Mouse (Mus musculus): ENCODE measurements around the gene Hephl1.

Hephl1 gene

DNA sequence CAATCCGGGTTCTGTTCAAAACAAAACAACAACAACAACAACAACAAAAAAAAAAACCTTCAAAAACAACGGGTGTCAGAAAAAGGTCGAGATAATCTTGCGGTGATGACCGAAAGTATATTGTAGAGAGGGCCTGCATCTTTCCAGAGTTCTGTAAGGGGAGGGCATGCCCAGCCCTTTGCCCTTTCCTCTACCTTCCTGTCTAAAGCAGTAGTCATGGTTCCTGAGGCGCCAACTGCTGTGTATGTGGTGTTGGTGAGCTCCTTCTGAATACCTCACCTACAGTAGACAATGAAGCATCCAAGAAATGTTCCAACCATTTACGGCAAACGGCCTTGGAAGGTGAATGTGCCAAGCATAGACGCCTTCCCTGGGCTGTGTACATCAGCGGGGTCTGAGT is 66.2 kb downstream of the Hephl1 start:
- DNase-seq = no peak

DNA sequence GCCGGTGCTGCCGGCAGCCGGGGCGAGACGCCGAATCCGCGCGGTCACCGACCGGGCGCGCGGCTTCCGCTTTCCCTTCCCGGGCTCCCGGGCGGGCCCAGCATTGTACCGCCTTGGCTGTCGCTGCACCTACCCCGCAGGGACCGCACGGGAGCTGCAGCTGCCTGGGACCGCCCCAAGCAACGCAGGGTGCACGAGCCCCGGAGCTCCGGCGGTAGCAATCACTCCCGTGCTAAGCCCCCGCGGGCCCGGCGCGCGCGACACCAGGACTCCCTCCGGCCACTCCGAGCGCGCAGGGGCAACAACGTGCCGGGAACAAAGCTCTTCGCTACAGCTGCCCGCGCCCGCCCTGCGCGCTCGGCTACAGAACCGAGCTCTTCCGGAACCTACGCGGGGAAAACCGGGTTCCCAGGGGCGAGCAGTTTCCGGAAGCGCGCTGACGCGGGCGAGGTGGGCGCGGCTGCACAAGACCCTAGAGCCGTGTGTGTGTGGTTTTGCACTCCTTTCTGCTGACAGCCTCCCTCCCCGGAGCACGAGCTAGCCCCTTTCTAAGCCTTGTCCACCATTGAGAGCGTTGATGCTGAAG is 66.7 kb downstream of the Hephl1 start, which contains the start of gene Panx1:
TSS of gene Panx1 (minus strand) at position 395 of the 586 bp plus-strand sequence.
- DNase-seq = peak; percentile 87

DNA sequence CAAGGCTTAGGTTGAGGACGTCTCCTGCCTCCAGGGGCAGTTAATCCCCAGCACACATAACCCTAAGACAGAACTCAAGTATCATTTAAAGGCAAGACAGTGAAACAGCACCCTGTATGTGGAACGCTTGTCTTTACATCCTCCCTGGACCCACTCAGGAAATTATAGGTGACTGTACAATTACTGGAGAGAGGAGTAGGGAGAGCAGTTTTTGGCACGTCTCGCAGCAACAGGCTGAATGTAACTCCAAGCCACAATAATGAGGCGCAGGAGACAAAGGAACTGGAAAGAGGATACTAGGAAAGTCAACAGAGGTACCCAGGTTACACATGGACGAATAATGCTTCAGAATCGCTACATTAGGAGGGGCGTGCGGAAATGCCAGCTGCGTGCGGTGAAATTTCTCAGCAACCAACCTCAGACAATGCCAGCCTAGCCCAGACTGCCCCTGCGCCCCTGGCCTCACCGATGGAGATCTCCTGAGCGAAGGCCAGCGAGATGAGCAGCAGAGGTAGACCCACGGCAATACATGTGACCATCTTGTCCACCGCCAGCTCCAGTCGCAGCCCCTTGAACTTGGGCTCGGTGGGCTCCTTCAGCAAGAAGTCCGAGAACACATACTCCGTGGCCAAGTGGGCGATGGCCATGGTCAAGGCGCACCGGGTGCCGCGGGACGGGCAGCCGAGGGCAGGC is 67.4 kb downstream of the Hephl1 start:
- DNase-seq = peak; percentile 45

- no peak for DNase-seq
These were observed 70.4 kb downstream of the Hephl1 start for GRCm38 (mm10) chr9:15041556-15041955.

DNA sequence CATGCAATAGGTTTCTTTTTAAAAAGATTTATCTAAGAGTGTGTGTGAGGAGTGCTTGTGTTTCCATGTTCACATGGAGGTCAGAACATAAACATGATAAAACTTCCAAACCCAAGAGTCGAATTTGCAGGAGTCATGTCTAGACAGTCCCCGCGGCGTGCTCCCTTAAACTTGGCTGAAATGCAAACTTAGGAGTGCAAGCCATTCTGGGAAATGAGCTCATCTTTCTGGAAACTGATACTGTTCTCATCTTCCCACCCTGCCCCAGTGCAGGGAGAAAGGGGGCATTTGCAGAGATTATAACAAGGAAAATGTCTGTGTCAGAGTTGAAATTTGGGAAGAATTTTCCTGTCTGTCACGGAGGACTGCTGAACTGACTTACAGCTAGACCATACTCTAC is 72.1 kb downstream of the Hephl1 start:
- no peak for DNase-seq

DNA sequence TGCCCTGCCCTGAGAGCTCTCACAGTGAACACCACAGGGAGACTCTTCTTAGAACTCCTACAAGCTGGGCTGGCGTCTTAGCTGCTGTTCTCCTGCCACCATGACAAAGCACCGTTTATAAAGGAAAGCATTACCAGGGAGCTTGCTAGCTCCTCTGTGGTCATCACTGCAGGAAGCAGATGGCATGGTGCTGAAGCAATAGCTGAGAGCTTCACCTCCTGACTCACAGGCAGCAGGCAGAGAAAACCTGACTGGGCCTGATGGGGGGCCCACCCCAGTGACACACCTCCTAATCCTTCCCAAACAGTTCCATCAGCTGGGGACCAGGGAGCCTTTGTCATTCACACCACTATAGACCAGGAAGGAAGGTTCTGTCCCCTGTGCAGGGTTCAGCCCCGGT is 74.2 kb downstream of the Hephl1 start:
- DNase-seq = no peak

DNA sequence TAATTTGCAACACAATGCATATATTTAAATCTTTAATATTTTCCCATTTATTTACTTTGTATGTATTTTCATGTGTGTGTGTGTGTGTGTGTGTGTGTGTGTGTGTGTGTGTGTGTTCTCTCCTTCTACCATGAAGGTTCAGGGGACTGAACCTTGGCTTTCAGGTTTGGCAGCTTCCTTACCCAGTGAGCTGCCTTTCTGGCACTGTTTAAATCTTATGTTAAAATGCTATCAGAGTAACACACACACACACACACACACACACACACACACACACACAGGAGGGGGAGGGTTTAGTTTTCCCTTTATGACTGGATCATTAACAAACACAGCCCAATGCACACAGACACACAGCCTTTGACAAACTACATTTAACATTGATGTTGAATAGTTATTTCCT is 74.7 kb downstream of the Hephl1 start:
- DNase-seq = no peak

- DNase-seq = no peak
These were observed 75.1 kb downstream of the Hephl1 start for GRCm38 (mm10) chr9:15036807-15037206.

DNA sequence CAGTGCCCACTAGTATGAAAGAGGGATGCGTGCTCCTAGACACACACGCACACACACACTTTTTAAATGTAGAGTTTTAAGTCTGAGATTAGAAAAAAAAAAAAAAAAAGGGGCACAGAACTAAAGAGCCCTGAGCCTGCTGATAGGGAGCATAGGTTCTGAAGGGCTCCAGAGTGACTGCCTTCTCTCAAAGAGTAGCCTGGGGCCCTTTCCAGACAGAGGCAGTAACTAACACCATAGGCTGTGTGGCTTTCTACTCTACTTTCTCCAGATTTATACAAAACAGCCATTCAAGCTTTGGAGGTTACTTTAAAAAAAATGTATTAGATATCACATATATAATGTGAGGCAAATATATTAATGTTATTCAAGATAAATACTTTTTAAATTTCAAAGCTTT is 75.5 kb downstream of the Hephl1 start:
- DNase-seq = no peak

GRCm38 (mm10) chr9:15035979-15036378 is 75.9 kb downstream of the Hephl1 start:
- DNase-seq = no peak

- peak; percentile 55 for DNase-seq
These were observed 77.2 kb downstream of the Hephl1 start for GRCm38 (mm10) chr9:15034546-15035273.

- peak; percentile 53 for DNase-seq
These were observed 78.2 kb downstream of the Hephl1 start for GRCm38 (mm10) chr9:15033568-15034160.

GRCm38 (mm10) chr9:15032797-15033196 is 79.1 kb downstream of the Hephl1 start:
- no peak for DNase-seq

GRCm38 (mm10) chr9:15030771-15031170 is 81.1 kb downstream of the Hephl1 start:
- no peak for DNase-seq

DNA sequence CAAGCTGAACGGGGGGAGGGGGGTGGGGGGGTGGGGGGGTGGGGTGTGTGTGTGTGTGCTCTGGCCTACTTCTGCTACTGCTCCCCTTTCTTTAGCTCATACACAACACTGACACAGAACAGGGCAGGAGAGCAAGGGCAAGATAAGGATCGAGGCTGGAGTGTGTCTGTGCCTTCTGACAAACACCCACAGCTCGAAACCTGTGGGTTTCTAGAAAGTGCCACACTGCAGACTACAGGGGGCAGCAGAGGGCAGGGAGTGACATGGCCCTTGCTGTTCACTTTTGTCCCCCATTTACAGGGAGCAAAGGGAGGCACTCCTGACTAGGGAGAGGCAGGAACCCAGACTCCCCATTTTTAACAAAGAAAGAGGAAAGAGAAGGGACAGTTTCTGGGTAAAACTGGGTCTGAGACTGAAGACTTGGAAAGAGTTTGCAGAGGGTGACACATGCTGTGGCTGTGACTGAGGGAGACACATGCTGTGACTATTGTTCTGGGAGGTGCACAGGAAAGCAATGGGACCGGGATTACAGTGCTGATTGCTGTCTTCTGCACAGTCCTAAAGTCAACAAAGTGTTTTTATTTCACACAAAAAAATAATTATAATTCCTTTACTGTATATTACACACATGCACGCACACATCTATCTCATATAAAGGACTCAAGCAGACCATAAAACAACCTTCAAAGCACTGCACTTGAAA is 82.7 kb downstream of the Hephl1 start:
- peak; percentile 79 for DNase-seq

GRCm38 (mm10) chr9:15027725-15028124 is 84.2 kb downstream of the Hephl1 start:
- DNase-seq = peak; percentile 43

GRCm38 (mm10) chr9:15023049-15023448 is 88.9 kb downstream of the Hephl1 start:
- DNase-seq = no peak

DNA sequence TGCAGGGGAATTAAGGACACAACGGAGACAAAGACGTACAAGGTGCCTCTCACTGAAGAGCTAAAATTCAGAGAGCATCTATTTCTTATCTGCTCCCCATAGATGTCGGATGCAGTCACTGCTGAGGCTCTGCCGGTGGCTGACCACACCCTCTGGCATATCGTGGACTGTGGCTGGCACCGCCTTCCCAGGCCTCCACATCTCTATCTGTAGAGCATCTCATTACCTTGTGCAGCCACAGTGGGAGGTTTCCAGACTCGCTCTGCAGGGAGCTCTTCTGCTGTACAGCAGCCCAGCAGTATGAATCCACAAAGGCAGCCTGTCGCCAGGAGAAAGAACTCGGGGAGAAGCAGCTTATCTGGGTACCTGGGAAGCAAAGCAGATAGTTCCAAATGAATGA is 90.8 kb downstream of the Hephl1 start:
- DNase-seq = no peak

DNA sequence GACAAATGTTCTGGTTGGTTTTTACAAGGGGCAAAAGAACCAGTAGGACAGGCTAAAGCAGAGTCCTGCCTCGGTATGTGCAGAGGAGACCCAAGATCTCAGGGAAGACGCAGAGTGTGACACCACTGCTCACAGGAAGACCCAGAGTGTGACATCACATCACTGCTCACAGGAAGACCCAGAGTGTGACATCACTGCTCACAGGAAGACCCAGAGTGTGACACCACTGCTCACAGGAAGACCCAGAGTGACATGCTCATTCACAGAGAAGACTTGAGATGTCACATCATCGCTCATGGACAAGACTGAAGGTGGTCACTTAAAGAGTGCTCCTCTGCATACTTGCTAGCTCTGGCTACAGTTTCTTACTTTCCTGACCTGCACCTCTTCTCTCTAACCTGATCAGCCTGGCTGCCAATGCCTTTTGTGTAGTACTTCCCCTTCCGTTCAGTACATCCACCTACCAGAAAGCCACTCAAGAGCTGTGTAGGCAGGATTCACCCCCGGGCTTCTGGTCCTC is 91.3 kb downstream of the Hephl1 start:
- no peak for DNase-seq

- DNase-seq = no peak
These were observed 93.2 kb downstream of the Hephl1 start for GRCm38 (mm10) chr9:15018756-15019131.

- DNase-seq = peak; percentile 81
These were observed 93.8 kb downstream of the Hephl1 start for GRCm38 (mm10) chr9:15017791-15018755.

All from thymus, postnatal 14 days (tissue).